Mouse (Mus musculus) cortical plate, adult 2 months (tissue): ENCODE data around the gene Mybphl.

Source experiments
- CTCF ChIP-seq: fragments of 200-500 bp; IDR thresholded peaks from 2 replicates; pipeline ENCODE4 v1.5.1; 2011; ENCODE audit warnings: mild to moderate bottlenecking, control low read depth, low read length; ENCODE audit not compliant: insufficient read depth; ENCODE audit errors: extremely low read depth
- POLR2A ChIP-seq: fragments of 200-500 bp; IDR thresholded peaks from 2 replicates; pipeline ENCODE4 v1.6.1; 2011; ENCODE audit warnings: mild to moderate bottlenecking, low read length, control low read depth; ENCODE audit not compliant: insufficient read depth; ENCODE audit errors: extremely low read depth

DNA sequence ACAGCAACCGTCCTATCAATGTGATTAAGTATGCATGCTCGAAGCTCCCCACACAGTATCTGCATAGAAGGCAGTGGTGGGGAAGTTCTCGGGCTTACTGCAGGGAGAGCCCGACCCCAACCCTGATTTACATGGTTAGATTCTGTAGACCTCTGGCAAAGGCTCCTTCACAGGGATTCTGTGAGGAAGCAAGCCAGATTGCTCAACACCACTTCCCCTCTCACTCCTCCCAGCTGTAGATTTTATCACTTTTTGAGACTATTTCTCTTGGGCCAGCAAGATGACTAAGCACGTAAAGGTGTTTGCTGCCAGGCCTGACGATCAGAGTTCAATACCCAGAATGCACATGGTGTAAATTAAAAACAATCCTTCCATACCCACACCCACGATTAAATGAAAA lies 18.9 kb upstream of the Mybphl start:
- TF ChIP-seq CTCF (no peak), POLR2A (no peak)
